Mouse (Mus musculus) adipocyte (in vitro differentiated cells): ENCODE measurements around the gene Timm50.

Source experiments
- DNase-seq: peaks from one replicate; pipeline ENCODE4 v3.0.0-alpha.2; 2016; ENCODE audit warnings: low spot score

The Timm50 gene

DNA sequence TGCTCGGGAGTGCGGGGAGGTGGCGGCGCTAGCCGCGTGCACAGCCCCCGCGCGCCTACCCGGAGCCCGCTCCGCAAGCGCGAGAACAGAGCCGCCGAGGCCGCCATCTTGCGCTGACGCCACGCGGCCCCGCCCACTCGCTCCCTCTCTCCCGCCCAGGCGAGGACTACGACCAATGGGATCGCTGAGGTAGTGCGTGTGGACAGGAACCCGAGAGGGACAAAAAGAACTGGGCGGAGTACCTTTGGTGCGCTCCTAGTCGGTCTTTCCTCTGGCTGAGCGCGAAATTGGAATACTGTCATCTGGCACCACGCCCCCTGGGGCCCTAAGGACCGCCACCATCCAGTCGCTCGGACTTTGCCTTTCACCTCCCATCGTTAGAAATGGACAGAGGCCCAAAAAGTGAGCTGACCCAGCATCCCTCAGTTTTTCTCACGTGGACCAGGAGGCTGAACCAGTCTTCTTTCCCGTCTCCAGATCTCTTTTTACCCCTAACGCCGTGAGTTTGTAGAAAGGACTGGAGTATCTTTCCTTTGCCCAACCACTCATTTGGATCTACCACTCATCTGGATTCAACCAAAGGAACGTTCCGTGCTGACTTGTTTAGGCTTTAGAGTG lies at the start of gene Timm50:
TSS of gene Timm50 (minus strand) at position 147 of the 618 bp plus-strand sequence.
- peak; percentile 91 for DNase-seq

DNA sequence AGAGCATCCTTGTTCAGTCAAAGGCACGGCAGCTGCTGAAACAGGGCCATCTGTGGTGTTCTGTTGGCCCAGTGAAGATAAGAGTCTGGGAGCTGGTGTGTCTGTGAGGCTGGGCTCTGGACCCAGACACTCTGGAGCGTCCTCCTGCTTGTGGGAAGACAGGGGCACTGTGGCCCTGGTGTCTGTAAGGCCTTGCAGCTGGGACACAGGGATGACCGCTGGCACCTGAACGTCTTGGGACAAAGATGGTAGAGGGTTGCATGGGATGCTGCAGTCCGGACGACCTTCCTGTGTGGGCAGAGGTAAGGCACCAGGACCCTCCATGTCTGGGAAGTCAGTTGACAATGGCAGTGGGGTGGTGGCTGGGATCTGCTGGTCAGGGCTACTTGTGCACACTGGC lies 48.4 kb upstream of the Timm50 start:
- DNase-seq = no peak

DNA sequence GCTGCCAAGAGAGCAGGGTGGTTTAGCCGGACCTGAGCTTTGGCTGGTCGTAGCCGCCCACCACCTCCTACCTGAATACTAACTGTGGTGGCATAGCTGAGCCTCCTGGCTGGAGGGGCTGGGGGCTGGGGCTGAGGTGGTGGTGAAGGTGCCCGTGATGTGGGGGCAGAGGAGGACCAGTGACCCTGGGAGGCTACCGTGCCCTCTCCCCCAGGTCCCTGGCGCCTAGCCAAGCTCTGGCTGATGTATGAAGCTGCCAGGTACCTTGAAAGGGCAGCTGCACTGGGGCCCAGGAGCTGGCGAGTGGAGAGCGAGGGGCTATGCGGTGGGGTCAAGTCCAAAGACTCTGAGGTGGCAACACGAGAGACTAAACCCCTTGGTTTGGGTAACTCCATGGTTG lies 48.0 kb upstream of the Timm50 start:
- DNase-seq = no peak

DNA sequence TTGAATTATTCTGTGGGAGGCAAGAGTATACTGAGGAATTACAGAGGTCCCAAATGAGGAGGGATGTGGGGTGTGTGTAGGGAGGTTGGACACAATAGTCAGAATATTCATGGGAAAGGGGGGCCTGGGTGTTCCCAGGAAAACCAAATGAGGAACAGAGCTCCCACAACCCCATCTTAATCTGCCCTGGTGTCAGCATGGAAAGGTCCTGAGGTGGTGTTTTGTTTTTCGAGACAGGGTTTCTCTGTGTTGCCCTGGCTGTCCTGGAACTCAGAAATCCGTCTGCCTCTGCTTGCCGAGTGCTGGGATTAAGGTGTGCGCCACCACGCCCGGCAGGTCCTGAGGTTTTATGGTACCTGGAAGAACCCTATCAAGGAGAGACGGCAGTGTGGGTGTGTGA lies 46.6 kb upstream of the Timm50 start:
- DNase-seq = no peak

DNA sequence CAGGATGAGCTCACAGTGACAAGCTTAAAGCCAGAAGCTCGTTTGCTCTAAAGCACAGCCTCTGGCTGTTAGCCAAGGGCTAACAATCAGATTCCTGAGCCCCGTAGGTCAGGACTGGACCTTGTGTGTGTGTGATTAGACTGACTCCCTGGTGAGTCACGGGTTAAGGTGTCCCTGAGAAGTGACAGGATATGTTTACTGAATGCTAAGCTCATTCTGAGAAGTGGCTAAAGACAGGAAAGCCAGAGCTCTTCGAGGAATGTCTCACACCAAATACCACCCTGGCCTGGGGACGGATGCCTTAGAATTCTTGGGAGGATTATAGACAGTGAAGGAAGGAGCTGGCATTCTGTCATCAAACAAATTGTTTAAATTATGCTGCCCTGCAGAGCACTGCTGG lies 46.1 kb upstream of the Timm50 start:
- DNase-seq = peak; percentile 19

DNA sequence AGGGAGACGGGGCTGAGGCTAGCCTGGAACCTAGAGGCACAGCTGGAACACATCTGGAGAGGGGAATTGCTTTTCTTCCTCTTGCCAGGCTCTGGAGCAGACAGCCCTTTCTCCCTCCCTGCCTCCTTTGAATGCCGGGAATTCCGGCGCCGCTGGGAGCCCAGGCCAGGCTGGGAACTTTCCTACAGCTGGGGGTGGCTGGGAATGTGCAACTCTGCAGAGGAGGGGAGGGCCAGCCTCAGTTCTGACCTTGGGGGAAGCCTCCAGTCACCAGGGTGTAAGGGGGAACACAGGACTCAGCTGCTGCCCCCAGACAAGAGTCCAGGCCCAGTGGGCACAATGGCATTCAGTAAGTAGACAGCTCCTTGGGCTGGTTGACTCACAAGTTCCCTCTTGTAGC lies 45.1 kb upstream of the Timm50 start:
- no peak for DNase-seq

DNA sequence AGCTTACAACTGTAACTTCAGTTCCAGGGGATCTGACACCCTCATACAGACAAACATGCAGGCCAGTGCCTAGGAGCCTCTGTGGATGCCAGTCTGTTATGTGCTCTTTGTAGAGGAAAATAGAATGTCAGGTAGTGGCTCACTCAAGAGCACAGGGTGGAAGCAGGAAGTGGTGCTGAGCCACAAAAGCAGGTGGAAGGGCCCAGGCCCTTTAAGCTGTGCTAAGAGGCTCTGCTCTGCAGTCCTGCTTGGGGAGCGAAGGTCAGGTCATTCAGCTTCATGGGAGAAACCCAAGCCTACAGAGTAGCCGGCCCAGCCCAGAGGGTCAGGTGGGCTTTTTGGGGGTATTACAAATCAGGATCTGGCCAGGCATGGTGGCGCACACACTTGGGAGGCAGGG lies 43.3 kb upstream of the Timm50 start:
- no peak for DNase-seq

DNA sequence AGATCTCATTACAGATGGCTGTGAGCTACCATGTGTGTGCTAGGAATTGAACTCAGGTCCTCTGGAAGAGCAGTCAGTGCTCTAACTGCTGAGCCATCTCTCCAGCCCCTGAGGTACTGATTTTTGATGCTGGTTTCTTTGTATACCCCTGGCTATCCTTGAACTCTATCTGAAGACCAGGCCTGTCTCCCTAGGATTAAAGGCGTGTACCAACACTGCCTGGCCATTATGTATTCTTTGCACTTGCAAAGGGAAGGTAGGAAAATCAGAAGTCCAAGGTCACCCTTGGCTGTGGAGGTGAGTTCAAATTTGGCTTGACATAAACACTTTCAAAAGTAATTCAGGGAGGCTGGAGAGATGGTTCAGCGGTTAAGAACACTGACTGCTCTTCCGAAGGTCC lies 42.7 kb upstream of the Timm50 start:
- no peak for DNase-seq

DNA sequence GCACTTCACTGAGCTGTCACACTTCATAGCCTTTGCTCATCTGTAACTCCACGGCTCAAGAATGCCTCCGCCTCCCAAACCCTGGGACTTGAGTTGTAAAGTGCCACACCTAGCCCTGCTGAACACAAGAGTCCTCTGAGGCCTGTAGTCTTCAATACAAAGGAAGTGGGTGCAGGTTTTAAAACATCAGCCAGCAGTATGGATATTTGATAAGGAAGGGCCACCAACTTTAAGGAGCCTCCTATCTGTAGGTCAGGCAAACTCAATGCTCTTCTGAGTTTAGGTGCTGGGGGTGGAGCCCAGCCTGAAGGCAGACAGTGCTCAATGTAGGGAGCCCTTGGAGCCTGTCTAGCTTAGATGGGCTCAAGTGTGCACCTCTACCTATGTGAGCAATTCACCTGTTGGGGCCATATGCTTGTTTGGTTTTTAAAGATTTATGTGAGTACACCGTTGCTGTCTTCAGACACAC lies 42.3 kb upstream of the Timm50 start:
- DNase-seq = no peak

DNA sequence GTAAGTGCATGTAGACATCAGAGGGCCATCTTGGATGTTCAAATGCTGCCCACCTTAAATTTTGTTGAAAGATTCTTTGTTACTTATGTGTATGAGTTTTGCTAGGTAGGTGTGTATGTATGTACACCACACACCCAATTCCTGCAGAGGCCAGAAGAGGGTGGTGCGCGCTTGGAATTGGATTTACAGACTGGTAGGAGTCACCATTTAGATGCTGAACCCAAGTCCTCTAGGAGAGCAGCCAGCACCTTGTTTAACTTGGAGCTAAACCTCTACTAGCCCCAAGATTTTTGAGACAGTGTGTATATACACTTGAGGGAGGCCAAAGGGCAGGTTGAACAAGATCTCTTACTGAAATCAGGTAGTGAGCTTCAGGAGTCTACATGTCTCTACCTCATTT lies 41.4 kb upstream of the Timm50 start:
- DNase-seq = peak; percentile 26

DNA sequence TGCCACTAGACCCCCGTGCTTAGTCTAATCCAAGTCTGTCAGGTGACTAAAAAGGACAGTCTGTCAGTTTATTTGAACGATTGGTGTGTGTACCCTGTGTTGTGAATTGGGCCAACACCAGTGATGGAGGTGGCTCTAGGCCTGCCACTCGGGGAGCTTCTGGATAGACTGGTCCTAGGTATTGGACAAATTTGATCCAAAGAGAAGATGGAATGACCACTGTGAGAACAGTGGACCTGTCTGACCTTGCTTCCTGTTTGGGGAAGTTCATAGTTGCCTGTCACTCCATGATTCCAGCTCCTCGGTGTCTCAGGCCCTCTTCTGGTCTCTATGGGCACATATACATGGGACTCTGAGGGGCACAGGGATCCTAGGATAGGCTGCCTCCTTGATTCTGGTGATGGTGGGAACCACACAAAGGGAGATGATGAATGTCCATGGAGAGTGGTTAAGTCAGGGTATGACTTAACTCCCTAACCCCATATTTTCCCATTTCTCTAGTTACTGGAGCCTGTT lies 39.9 kb upstream of the Timm50 start:
- no peak for DNase-seq

DNA sequence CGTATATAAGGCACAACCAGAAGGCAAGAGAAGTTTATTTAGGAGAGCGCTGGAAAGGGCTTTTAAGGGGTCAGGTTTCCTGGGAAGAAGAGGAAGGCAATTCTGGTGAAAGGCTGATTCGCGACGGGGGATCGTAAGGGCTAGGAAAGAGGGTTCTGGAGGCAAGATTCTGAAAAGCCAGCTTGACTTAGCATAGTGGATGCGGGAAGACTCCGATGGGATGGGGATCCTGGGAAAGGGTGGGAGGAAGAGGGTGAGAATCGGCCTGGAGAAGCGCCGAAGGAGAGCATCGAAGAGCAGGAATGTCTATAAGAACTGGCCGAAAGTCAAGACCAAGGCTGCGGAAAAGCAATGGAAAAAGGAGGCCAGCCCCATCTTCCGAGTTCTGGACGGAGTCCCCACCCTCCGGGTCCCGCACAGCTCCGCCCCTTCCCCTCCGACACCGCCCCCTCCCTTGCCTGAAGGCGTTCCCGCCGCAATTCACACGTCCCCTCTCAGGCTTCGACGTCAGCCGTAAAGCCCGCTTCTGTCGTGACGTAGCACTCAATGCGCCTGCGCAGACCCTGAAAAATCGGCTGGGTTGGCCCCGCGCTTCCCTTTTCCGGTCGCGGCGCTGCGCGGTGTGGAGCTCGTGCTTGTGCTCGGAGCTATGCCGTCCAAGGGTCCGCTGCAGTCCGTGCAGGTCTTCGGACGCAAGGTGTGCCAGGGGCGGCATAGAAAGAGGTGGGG lies 38.4 kb upstream of the Timm50 start, which contains the start of gene Rps16:
TSS of gene Rps16 (plus strand) at position 498 of the 729 bp plus-strand sequence.
- DNase-seq = peak; percentile 96

DNA sequence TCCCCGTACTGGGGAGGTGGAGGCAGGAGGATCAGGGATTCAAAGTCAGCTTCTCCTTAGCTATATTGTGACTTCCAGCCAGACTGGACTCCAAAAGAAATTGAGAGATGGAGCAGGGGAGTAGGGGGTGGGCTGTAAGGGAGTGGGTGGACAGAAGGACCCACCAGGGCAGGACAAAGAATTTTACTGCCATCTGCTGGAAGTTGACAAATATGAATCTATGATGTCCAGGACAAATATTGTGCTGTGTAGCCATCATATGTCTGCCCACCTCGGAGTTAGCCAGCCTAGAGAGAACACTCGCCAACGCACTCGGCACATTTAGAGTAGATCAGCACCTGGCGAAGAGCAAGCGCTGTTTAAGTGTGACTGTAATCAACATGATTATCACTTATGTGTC lies 36.7 kb upstream of the Timm50 start:
- DNase-seq = no peak

DNA sequence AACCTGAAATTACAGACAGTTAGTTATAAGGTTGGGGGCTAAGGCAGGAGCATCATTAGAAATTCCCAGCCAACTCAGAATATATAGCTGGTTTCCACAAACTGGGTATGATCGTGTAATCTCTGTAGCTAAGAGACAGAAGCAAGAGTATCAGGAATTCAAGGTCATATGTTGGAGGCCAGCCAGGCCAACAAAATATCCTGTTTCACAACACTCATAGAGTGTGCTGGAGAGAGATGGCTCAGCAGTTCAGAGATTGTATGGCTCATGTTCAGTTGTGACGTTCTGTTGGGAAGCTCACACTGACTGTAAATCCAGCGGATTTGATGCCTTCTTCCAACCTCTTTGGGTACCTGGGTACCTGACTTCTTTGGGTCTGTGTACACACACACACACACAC lies 35.9 kb upstream of the Timm50 start:
- peak; percentile 68 for DNase-seq

DNA sequence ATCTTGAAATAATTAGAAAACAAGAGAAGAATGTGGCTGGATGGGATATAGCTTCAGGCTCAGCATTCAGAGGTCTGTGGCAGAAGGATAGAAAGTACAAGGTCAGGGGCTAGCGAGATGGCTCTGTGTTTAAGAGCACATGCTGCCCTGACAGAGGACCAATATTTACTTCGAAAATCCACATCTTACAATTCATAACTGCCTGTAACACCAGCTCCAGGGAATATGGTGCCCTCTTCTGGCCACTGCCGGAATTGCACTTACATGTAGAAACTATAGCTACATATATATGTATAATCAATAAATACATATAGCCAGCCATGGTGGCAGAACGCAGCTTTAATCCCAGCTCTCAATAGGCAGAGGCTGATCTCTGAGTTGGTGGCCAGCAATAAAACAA lies 32.8 kb upstream of the Timm50 start:
- DNase-seq = peak; percentile 71

DNA sequence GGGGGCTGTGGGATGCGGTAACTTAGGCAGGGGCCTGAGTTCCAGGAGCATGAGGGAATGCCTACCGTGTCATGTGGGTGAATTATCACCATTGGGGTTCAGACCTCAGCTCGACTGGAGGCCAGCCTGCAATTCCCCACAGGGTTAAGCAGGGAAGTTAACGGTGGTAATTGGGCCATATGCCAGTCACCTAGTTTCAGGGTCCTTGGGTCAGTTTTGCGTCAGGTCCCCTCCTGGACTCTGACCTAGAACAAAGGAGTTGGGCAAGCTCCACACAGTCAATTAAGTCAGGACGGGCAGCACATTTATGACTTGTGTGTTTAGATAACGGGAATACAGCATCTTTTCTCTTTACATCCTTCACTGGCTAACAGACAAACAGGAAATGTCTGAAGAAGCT lies 29.5 kb upstream of the Timm50 start:
- no peak for DNase-seq

DNA sequence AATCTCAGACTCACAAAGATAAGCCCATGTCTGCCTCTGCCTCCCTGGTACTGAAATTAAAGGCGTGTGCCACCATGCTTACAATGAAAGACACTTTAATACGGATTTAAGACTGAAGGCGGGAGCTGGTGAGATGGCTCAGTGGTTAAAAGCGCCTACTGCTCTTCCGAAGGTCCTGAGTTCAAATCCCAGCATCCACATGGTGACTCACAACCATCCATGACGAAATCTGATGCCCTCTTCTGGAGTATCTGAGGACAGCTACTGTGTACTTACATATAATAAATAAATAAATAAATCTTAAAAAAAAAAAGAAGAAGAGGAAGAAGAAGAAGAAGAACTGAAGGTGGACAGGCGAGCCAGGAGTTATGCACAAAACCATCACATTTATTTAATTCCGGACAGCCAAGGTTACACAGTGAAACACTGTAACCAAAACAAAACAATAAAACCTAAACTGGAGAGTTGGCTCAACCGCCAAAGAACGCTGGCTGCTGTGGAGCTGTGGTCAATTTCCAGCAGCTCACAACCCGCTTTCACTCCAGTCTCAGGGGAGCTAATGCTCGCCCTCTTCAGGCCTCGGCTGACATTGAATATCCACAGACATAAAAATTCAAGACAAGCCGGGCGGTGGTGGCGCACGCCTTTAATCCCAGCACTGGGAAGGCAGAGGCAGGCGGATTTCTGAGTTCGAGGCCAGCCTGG lies 27.5 kb upstream of the Timm50 start:
- peak; percentile 56 for DNase-seq

DNA sequence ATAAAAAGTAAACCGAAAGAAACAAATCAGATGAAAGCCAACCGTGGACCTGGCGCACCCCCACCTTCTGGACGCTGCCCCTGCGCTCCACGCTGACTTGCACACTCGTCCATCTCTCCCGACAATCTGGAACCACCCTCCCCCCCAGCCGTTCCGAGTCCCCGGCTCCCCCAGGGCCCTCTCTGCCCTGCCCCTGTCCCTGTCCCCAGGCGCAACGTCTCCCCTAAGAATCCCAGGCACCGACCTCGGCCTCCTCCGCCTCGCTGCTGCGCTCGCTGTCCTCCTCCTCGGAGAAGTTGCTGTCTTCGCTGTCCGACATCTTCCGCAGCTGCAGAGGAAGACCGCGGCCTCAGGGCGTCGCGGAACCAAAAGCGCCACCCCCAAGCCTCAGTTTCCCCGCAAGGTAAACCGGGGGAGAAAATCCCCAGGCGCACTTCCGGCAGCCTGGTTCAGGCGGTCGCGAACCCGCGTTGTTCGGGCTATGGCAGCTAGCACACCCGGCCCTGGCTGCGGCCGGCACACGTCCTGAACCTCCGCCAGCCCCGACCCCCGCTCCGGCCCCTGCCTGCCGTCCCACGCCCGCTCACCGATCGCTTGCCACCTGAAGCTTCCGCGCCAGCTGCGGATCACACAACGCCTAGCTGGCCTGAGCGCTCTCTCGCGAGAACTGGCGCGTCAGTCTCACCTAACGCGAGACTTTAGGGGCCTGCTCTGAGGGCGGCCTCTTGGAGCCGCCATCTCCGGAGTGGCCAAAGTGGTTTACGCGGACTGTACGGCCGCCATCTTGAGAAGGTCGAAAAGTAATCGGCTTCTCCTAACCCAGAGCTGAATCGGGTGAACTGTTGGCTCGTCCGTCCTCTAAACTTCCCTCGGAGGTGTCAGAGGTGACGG lies 26.5 kb upstream of the Timm50 start, which contains the start of gene Supt5:
TSS of gene Supt5 (minus strand) at position 639 of the 891 bp plus-strand sequence.
- DNase-seq = peak; percentile 96

DNA sequence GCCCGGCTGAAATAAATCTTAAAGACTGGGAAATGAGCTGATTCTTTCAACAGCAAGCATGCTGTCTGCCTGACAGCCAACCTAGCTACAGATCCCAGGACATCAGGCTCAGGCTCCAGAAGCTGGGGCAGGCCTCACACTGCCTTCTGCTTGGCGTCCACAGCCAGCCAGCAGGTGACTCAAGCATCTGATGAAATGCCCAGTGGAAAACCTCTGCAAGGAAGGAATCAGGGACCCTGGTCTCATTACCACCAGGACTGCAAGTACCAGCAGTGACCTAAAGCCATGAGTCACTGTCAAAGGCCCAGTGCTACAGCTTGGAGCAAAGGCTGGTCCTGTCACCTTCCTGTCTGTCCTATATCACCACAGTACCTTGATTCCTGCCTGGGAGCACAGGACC lies 23.6 kb upstream of the Timm50 start:
- no peak for DNase-seq

DNA sequence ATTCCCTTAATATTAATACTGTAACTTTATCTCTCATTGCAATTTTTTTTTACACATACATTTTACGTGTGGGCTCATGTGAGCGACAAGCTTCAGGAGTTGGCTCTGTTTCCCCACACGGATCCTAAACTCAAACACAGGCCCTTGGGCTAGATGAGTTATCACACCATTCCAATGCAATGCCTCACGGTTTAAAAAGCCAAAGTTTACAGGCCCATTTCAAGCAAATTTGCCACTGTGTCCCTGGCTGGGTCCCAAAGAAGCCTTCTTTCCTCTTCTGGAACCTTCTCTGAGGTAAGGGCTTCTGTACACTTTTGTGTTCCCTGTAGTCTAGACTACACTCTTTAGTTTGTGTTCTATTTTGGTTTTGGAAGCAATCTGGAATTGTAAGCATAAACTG lies 22.7 kb upstream of the Timm50 start:
- DNase-seq = peak; percentile 38

DNA sequence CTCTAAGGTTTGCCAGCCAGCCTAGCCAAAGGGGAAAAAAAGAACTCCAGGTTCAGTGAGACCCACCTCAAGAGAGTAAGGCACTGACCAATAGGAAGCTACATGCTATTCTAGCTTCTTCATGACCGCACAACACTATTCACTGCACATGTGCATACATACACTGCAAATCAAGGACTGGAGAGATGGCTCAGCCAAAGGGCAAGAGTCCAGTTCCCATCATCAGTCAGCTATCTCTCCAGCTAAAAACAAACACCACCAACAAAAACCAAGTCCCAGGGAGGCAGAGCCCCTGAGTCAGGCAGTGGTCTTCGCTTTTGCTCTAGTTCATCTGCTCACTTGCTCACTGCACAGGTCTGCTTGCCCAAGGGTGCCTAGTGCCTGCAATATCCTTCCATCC lies 16.4 kb upstream of the Timm50 start:
- DNase-seq = no peak

DNA sequence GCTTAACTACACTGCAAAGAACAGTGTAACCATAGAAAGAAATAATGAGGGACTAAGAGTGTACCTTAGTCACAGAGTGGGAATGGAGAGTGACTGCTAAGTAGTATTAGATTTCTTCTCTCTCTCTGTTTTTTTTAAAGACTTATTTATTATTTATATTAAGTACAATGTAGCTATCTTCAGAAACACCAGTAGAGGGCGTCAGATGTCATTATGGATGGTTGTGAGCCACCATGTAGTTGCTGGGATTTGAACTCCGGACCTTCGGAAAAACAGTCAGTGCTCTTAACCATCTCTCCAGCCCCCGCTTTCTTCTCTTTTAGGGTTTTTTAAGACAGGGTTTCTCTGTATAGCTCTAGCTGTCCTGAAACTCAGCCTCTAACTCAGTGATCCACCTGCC lies 14.6 kb upstream of the Timm50 start:
- no peak for DNase-seq
